Mouse (Mus musculus) 3T3-L1 (cell line): ENCODE data around the gene Jag2.

Source experiments
- DNase-seq: peaks from one replicate; pipeline ENCODE4 v3.0.0-alpha.2; 2015; ENCODE audit warnings: low read depth, low spot score

Gene Jag2

GRCm38 (mm10) chr12:112929562-112930352 is at the start of gene Jag2:
Jag2 (minus strand) TSS chr12:112929776.
- no peak for DNase-seq

- DNase-seq = no peak
Measured at GRCm38 (mm10) chr12:112977156-112977555, 47.6 kb upstream of the Jag2 start.

DNA sequence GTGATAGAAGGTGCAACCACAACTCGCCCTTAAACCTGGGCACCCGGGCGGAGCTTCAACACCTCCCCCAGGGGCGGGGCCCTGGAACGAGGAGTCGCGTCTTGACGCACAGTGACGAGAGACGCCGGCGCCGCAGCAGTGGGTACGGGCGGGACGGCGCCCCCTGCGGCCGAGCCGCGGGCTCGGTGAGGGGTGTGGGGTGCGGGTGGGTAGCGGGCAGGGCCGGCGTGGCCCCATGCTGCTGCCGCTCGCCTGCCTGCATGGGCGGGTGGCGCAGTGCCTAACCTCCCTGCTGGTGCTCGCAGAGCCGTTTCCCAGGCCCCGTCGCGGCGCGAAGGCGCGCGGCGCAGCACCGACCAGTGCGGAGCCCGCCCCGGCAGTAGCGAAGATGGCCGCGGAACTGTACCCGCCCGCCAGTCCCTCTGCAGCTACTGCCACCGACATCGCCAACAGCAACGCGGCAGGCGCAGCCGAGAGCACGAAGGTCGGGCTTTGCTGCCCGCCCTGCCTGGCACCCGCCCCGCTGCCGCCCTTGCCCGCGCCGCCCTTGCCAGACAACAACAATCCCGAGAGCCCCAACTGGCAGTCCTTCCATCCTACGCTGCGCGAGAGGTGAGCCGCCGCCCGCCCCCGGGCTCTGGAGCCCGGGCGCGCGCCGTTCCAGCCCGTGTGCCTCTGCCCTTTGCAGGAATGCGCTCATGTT is 46.9 kb upstream of the Jag2 start, which contains the start of gene Btbd6:
TSS of gene Btbd6 (plus strand) at position 112 of the 703 bp plus-strand sequence.
- DNase-seq = no peak

DNA sequence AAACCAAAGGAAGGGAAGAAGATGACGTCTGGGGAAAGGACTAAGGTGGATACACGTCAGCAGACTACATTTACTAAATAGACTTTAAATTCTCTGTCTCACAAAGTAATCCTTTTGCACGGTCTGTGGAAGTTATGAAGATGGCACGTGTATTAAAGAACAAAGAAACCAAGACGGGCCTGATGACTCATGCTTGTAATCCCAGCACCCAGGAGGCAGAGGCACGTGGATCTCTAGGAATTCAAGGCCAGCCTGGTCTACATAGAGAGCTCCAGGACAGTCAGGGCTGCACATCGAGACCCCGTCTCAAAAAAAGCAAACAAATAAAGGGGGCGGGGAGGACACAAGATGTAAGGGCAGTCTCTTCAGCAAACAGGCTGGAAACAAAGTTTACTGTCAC is 45.2 kb upstream of the Jag2 start:
- DNase-seq = no peak

GRCm38 (mm10) chr12:112969616-112970015 is 40.0 kb upstream of the Jag2 start:
- no peak for DNase-seq

GRCm38 (mm10) chr12:112968943-112969342 is 39.4 kb upstream of the Jag2 start:
- DNase-seq = no peak

DNA sequence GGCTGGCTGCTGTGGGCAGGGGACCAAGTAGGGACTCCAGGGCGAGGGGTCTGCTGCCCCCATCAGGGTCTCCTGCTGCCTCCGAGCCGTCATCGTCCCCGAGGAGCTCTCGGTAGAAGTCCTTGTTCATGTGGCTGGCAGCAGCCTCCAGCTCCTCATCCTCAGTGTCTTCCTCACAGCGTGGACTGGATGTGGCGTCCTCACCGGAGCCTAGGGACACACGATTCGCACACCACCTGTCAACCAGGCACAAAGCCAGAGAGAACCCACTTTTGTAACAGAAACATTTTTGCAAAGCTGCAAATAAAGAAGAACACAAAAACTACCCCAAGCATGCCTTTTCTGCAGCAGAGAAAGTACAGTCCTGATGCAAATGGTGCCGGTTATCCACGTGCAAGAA is 36.2 kb upstream of the Jag2 start:
- DNase-seq = no peak

DNA sequence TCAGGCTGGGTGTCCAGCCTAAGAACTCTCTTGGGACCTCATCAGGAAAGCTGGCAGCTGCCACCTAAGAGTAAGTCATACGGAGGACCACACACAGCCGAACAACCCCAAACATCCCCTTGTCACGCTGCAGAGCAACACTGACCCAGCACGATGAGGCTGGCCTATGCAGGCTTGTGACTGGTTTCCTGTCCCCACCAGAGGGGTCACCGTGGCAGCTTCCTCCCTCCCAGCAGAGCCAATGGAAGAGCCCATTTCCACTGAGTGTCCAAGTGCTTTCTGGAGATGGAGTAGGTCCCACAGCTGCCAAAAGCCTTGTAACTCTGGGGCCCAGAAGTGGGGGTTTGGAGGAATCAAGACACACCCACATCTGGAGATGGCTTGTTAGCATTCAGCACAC is 32.3 kb upstream of the Jag2 start:
- DNase-seq = no peak

GRCm38 (mm10) chr12:112961428-112961827 is 31.9 kb upstream of the Jag2 start:
- no peak for DNase-seq

- no peak for DNase-seq
Measured at GRCm38 (mm10) chr12:112959421-112959820, 29.8 kb upstream of the Jag2 start.

DNA sequence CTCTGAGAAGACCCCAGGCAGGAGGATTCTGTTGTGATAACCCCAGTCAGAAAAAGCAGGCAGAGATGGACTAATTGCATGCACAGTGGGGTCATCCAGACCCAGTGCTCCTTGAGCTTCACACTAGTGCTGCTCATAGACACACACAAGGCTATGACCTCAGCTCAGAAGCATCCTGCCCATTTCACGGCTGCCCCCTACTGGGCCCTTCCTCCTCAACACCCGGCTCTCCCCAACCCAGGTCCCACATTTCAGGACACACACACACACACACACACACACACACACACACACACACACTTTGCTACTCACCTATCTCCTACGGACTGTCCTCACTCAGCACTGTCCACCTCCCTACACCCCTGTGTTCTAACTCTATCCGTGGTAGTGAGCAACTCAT is 28.7 kb upstream of the Jag2 start:
- DNase-seq = peak; percentile 75

GRCm38 (mm10) chr12:112955800-112956199 is 26.2 kb upstream of the Jag2 start:
- DNase-seq = peak; percentile 78

- DNase-seq = no peak
Measured at GRCm38 (mm10) chr12:112952926-112953565, 23.5 kb upstream of the Jag2 start.

GRCm38 (mm10) chr12:112952433-112952832 is 22.9 kb upstream of the Jag2 start:
- peak; percentile 66 for DNase-seq

DNA sequence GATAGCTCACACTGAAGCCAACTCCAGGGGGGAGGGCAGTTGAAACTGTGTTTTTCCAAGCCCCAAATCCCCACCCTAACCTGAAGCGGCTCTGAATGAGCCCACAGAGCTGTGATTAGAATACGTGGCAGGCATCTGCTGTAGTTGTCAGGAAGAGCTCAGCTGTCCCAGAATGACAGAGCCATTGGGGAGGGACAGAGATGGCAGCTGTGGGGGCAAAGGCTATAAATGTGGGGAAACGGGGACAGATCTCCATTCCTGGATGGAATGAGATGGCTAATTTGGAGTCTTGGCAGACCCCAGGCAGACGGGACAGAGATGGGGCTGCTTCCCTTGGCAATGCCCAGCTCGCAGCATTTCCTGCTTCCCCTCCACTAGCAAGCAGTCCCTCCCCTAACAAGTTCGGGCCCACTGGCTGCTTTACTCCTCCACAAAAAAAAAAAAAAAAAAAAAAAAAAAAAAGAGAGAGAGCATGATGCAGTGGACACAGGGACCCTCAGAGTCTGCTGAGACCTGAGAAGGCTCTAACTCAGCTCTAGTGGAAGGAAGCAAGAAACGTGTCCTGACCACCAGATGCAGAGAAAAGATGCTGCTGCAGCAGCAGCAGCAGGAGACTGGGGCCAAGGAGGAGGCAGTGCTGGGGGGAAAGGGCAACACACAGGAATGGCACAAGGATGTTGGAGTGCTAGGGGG is 21.7 kb upstream of the Jag2 start:
- DNase-seq = no peak

GRCm38 (mm10) chr12:112950761-112951129 is 21.2 kb upstream of the Jag2 start:
- DNase-seq = no peak

- DNase-seq = peak; percentile 87
Measured at GRCm38 (mm10) chr12:112950040-112950760, 20.6 kb upstream of the Jag2 start.

- DNase-seq = peak; percentile 38
Measured at GRCm38 (mm10) chr12:112947307-112947706, 17.7 kb upstream of the Jag2 start.

GRCm38 (mm10) chr12:112943669-112944068 is 14.1 kb upstream of the Jag2 start:
- DNase-seq = no peak

DNA sequence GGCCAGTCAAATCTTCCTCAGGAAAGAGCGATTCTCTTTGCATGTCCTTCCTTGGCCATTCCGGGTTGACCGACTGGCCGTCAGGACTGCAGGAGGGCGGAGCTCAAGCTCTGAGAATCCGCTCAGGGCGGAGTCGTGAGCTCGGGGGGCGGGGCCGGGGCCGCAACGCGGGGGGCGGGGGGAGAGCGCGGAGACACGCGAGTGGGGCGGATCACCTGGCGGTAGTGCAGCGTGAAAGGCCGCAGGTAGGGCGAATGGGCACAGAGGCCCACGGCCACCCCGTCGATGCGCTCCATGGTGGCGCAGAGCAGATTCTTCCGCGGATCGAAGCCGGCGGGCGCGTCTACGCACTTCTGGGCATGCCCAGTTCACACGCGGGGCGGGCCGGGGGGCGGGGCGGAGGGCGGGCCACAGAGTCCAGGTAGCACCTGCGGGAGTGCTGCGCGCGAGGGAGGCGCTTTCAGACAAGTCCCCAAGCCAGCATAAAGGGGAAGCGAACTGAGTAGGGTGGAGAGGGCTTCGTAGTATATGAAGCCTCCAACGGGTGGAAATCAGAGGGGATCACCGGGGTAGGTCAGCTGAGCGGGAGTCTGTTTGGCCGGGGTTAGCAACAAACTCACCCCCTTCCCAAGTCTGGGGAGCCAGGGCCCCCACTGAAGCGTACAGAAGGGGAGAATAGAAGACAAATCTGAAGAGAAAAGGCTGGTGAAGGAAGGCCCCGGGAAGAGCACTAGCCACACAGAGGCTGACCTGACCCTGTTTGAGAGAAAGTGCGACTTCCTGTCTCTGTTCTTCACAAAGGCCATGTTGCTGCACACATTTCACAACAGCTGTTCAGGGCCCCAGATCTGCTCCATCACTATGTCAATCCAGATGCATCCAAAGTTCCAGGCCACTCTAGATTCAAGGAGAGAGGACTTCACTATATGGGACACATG is 12.5 kb upstream of the Jag2 start, which contains the start of gene Nudt14:
TSS of gene Nudt14 (minus strand) at position 349 of the 938 bp plus-strand sequence.
- peak; percentile 78 for DNase-seq
